Mouse (Mus musculus) frontal cortex, postnatal 14 days (tissue): ENCODE measurements around the gene Klk9.
A peak's percentile ranks its signal among the peaks of the same experiment; 100 is the strongest.

Source experiments
- DNase-seq, 2 experiments: peaks; one replicate each; pipeline ENCODE4 v3.0.0; 2022; ENCODE audit warnings: low spot score in 2 of 2

Klk9 gene

DNA sequence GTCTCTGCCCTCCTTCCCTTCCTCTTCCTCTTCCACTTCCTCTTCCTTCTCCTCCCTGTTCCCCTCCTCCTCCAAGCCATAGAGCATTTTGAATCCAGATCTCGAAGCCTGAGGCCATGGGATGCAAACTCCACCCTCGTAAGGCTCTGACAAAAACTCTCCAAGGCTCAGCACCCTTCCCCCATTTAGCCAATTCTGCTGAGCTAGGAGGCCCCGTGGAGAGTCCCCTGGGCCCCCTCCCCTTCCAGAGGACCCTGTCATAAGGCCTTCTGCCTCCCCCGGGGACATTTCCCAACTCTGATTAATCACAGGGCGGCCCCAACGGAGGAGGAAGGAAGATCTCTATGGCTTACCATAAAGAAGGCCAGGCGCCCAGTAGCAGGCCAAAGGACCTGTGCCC lies at the start of gene Klk9:
Klk9 (plus strand) TSS at position 301 of the 400 bp plus-strand sequence.
- no peak for DNase-seq

DNA sequence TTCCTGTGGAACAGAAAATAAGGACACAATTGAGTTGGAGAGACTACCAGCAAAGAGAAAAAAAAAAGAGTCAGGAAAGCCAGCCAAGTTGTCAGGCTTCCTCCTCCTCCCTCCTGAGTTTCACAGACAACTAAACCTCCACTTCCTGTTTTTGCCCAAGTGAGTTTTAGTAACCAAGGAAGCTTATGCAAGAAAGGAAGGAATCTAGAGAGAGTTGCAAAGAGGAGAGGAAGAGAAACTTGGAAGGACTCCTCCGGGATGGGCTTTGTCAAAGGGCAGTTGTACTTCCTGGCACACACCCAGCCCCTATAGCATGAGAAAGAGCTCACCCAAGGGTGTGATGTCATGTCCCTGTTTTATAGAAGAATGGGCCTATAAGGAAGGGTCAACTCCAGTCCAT lies 43.9 kb upstream of the Klk9 start:
- DNase-seq, result no peak

- DNase-seq, result no peak
These were observed 38.9 kb upstream of the Klk9 start for GRCm38 (mm10) chr7:43752806-43753205.

DNA sequence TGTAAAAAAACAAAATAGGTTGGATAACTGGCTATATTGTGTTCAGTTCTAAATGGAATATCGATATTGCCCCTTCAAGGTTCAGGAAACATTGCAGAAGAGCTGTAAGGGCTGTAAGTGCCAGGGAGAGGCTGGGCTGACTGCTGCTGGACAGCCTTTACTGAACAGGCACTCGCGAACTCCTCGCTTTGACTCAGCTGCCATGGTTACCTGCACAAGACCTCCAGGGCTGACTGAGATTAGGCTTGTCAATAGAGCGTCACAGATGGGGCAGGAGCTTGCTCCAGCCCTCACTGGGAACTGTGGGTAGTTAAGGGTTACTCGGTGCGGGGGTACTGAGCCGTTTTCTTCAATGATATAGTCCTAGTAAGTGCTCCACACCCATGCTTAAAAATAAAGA lies 25.2 kb upstream of the Klk9 start:
- DNase-seq, result no peak

DNA sequence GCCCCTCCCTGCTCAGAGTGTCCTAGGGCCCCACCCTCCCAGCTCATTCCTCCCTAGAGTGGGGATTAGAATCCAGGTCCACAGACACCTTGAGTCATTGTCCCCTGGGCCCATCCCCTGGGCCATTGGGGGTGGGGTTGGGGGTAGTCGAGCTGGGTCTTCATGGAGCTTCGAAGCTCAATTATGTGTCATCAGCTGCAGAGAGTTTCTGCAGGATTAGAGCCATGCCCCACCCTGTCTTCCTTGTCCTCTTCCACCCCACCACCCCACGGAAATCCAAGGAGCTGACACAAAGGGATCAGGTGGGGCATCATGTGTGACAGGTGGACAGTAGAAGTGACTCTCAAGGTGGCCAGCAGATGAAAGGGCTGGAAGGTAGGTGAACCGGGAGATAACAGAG lies 23.1 kb upstream of the Klk9 start, which contains the start of gene Klk12:
Klk12 (plus strand) TSS at position 301 of the 400 bp plus-strand sequence.
- DNase-seq, result no peak

GRCm38 (mm10) chr7:43769636-43770035 lies 22.1 kb upstream of the Klk9 start:
- no peak for DNase-seq

GRCm38 (mm10) chr7:43770701-43771100 lies 21.0 kb upstream of the Klk9 start:
- no peak for DNase-seq

- no peak for DNase-seq
These were observed 19.8 kb upstream of the Klk9 start for GRCm38 (mm10) chr7:43771916-43772315.

DNA sequence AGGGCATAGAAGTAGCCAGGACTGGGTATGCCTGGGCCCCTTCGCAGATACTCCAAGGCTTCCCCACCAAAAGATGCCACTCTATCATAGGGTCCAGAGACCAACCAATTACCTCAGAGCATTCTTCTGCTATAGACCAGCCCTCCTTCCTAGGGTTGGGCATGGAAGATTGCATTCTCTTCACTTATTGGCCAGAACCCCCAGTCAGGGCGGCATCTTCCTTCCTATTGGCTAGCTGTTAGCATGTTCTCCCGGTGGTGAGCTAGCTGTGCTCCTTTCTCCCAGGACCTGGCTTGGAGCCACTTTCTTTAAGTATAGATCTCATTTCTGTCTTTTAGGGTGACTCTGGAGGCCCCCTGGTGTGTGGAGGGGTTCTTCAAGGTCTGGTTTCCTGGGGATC lies 18.8 kb upstream of the Klk9 start:
- DNase-seq, result no peak

- DNase-seq, result no peak
These were observed 17.3 kb upstream of the Klk9 start, which contains the start of gene Klk11 for GRCm38 (mm10) chr7:43774364-43774763. Klk11 (plus strand) TSS chr7:43774604.

- DNase-seq, result no peak
These were observed 16.9 kb upstream of the Klk9 start for GRCm38 (mm10) chr7:43774802-43775201.

DNA sequence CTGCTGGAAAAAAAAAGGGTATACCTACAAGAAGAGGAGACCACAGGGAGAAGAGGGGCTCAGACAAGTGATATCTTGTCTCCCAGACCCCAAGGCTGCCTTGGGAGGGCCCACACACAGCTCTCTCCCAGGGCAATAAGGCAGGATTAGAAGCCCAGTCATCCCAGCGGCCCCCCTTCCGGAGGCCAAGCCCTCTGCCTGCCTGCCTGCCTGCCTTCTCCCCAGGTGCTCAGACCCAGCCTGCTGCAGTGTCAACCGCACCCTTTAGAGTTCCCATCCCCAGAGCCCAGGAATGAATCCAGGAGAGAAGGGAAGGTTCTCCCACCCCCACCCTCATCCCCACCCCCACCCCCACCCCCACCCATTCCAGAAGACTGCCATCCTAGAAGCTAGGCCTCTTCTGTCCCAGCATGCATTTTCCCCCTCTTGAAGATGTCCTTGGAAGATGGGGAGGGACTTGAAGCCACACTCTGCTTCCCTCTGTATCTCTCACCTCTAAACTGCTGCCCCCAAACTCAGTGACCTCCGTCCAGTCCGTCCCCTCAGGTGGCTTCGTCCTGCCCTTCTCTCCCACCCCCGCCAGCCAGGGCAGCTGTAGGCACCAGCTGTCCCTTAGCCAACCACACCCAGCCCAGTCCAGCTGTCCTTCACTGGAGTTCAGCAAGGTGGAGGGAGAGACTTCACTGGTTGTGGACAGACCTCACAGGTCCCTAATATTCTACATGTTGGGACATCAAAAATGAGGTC lies 16.2 kb upstream of the Klk9 start:
- DNase-seq, result no peak

DNA sequence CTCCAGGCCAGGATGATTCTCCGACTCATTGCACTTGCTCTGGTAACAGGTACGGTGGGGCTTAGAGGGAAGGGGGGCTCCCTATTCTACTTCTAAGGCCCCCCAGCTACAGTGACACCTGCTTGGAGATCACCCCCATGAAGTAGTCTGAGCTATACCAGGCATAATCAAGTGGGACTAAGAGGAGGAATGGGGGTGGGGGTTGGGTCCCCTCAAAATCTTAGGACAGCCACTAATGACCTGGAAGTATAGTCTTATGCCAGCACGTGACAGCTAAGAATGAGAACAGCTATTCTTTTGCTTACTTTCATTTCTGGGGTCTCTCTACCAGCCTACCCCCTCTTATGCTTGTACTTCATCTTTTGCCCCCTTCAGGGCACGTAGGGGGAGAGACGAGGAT lies 15.2 kb upstream of the Klk9 start:
- no peak for DNase-seq

DNA sequence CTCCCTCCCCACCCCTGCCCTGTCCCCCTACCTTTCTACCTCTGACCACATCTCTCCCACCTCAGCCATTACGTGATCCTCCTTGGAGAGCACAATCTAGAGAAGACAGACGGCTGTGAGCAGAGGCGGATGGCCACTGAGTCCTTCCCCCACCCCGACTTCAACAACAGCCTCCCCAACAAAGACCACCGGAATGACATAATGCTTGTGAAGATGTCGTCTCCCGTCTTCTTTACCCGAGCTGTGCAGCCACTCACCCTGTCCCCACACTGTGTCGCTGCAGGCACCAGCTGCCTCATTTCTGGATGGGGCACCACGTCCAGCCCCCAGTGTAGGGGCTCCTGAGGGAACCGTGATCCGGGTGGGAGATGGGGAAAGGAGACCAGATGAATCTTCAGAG lies 14.3 kb upstream of the Klk9 start:
- no peak for DNase-seq

- DNase-seq, result no peak
These were observed 13.3 kb upstream of the Klk9 start for GRCm38 (mm10) chr7:43778176-43778970.

GRCm38 (mm10) chr7:43780241-43780640 lies 11.4 kb upstream of the Klk9 start:
- no peak for DNase-seq

DNA sequence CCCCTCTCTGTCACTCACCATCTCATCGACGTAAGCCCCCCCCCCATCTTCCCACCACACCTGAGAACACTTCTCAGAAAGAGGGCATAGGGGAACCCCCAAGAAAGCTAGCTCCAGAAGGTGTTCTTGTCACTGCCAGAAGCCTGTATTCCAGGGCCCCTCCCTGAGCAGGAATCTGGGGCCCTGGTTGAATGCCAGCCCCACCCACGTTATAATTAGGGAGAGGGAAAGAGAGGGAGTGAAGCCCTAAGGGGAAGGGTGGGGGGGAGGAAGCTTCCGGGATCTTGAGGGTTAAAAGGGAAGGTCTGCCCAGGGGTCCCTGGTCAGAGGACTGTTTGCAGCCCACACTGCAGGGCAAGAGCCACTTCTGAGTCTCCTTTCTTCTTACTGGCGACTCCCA lies 10.9 kb upstream of the Klk9 start, which contains the start of gene Klk10:
Klk10 (plus strand) TSS at position 290 of the 400 bp plus-strand sequence.
- no peak for DNase-seq

DNA sequence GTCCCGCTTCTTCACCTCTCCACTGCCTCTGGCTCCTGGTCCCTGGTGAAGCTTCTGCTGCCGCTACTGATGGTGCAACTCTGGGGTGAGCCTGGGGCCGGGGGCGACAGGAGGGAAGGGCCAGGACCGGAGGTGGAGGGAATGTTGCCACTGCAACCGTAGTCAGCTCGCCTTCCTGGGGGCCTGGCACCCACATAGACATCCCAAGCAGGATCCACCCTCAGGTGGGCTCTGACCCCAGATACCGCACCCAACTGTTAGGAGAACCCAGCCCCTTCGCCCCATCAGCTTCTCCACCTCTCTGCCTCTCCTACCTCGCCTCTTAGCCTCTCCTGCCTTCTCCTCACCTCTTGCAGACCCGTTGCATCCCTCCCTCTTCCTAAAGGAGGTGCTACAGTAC lies 10.2 kb upstream of the Klk9 start:
- DNase-seq, result no peak

GRCm38 (mm10) chr7:43782275-43783265 lies 9.1 kb upstream of the Klk9 start:
- peak in 1 of 2 experiments; percentile 67 for DNase-seq

GRCm38 (mm10) chr7:43785286-43785685 lies 6.4 kb upstream of the Klk9 start:
- no peak for DNase-seq

DNA sequence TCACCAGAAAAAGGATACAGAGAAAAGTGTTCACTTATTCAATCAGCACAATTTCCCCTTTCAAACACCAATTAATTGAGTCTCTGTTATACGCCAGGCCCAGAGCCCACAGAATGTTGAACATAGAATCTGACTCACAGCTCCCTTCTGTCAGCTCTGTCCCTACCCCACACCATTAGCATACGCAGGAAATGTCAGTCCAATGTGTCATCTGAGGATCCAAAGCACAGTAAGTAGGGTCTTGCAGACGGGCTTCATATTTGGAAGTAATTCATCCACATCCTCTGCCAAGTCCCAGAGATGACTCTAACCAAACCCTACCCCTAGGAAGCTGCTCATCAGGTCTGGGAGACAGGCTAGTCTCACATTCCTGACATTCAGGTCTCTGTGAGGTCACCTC lies 3.6 kb upstream of the Klk9 start:
- no peak for DNase-seq

GRCm38 (mm10) chr7:43789295-43789694 lies 2.4 kb upstream of the Klk9 start:
- no peak for DNase-seq
